Mouse (Mus musculus): Measurements from ENCODE around the gene Amigo3.

DNA sequence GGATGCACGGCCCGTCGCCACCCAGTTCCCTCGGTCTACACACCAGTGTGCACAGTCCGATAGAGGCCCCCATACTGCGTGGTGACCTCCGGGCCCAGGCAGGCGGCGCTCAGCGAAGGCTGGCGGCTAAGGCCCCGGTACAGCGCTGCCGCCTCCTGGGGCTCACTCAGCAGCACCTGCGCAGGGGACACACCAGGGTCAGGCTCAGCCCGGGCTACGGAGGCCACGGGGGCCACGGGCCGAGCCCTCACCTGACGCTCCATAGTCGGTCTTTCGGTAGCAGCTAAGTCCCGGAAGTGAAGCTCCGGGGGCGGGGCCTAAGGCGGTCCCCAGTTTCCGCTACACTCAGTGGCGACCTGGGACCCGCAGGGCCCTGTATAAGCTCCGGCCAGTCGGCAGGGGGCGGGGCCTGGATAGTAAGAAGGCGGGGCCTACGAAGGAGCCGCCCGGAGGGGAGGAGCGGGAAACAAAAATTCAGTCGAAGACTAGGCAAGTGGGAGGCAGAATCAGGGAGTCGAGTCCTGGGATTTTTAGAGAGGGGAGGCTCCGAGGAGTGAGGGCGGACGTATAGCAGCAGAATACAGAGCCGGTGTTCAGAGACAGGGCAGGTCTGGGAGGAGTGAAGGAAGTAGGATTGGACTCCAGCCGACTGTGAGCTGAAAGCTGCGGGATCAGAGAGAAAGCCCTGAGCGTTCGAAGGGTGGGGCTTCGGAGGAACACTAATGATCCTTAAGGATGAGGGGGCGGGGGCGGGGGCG, 41.4 kb downstream of the Amigo3 start, which contains the start of gene Apeh:
- peak; percentile 56 for TF ChIP-seq POLR2A (IDR thresholded peaks at IDR 0.05; ENCODE audit: low read depth, low read length)
- TF ChIP-seq CTCF (IDR thresholded peaks at IDR 0.05; ENCODE audit: extremely low read depth, insufficient read depth, insufficient read length, insufficient replicate concordance) = no peak

Measured in spleen, adult 2 months (tissue).